Mouse (Mus musculus) neutrophil, adult 5-6 weeks (primary cell): Measurements from ENCODE around the gene Cog3. TPM values are rescaled to one million over a fixed set of nuclear protein-coding genes. Genes with fewer than 3 reads are reported as not detected.

Experiments used
- ATAC-seq: fragments of 151-379, 151-347 bp; 2 replicates; pipeline ENCODE4 v1.8.0; 2017; ENCODE audit warnings: mild to moderate bottlenecking, moderate TSS enrichment; ENCODE audit not compliant: insufficient number of reproducible peaks, poor library complexity, low FRiP score, severe bottlenecking; ENCODE audit errors: extremely low read depth
- total RNA-seq: library from RNA; stranded (forward); fragments of 200-1000 nt; gene quantifications from 2 replicates; pipeline ENCODE4 v1.2.3, GENCODE M21; 2017

Gene Cog3
- total RNA-seq, 1 experiment from 2014 or later, result 41.4 TPM

DNA sequence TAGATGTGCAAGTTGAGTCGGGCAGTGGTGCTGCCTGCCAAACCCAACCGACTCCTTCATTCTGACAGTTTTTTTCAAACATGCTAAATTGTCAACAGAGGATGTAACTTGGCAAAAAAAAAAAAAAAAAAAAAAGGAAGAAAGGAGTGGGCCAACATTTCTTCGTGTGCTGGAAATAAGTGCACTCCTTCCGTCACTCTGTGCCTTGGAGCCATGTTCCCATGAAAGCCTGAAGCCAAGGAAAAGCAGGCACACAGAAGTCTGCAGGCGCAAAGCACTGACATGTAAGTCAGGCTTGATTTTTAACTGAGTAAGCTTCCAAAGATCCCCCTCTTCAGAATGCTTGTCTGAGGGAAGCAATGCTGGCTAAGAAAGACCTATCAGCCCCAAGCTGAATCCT is 41.6 kb downstream of the Cog3 start:
- no peak for ATAC-seq

DNA sequence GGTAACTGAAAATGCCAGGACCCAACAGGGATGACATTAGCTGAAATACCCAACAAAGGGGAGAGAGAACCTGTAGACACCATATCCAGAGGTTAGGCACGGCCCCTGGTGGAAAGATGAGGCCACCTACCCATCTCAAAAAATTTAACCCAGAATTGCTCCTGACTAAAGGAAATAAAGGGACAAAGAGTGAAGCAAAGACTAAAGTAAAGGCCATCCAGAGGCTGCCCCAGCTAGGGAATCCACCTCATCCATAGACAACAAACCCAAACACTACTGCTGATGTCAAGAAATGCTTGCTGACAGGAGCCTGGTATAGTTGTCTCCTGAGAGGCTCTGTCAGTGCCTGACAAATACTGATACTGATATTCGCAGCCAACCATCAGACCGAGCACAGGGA is 42.6 kb downstream of the Cog3 start:
- no peak for ATAC-seq

DNA sequence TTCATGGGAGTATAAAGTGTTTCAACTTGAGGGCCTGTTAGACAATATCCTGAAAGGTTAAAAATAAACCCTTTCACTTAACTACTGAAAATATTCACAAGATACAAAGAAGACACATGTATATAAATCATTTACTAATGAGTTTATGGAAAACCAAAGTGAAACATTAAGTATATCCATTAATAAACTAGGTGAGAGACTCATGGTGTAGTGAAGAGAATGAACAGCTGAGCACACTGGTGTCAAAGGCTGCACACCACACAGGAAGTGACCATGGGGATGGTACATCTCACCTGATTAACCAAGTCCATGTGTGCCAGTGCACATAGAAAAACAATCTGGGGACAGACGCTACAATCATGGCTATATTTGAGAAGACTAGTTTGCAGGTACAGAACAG is 45.3 kb downstream of the Cog3 start:
- no peak for ATAC-seq

DNA sequence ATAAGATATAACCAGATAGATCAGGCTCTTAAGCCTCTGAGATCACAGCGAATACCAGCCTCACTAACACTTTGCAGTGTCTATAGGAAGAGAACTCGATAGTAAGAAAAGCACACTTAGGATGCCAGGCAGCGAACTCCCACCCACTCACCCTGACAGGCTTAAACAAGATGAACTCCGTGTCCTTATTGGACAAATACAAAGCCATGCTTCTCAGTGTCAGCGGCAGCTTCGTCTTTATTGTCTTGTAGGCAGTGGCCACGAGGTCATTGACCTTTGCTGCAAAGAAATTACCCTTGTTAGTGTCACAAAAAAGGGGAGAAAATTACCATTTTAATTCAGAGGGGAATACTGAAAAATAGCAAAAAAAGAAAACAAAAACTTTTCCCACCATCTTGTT is 46.5 kb downstream of the Cog3 start:
- no peak for ATAC-seq

DNA sequence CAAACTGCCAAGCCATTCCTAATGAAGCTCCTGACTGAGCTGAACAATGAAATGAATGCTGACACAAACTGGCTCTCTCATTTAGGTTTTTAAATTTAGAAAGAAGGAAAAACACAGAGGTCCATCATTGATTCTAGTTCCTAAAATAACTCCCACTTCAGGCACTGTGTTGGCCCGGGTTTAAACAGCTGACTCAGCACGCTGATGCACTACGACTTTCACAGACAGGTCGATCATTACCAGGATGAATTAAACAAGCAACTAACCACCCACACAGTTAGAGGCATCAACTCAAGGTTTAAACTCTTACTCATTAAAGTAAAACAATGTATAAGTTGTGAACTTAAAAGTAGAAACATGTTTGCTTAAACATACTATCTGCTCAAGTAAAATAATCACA is 47.7 kb downstream of the Cog3 start:
- no peak for ATAC-seq

DNA sequence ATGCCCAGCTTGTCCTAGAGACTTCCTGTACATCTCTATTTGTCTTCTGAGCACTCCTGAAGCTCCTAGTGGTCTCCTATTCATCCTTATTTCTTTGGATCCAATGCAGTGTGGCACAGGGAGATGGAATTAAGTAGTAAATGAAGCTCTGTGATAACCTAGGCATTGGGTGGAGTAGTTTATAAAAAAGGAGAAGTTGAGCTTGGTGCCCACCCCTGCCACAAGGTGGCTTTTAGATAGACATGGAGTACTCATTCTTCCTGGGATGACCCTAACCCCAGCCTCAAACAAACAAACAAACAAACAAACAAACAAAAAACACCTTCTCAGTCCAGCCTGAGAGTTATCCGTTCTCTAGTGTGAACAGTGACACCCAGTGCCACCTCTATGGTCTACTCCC is 56.4 kb downstream of the Cog3 start:
- no peak for ATAC-seq

DNA sequence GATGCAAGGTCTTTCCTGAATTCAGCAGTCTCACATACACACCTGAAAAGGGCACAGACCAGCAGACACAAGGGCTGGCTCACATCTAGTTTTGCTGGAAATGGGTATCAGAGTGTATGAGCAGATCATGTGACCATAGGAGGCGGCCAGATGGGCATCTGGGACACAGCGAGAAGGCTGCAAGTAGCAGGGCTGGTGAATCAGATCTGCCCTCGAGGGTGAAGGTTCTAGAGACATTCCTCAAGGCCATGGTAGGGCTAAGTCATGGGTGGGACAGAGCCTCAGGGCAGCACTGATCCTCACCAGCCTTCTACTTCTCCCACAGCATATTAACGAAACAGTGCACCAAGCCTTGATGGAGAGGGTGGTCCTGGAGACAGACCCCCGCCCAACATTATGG is 58.2 kb downstream of the Cog3 start:
- ATAC-seq, result no peak

DNA sequence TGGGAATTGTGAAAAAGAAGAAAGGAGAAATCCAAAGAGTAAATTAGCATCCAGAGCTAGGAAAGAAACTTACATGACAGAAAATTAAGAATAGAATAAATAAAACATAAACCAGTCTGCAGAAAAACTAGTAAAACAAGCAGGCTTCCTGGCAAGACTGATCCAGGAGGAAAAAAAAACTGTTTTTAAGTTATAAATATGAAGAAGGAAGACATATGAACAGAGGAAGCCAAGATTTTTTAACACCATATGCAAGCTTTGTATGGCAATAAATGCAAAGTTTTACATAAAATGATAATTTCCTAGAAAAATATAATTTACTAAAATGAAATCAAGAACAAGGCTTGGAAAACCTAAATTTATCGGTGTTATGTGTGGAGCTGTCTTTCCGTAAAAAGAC is 63.9 kb downstream of the Cog3 start:
- ATAC-seq, result no peak

DNA sequence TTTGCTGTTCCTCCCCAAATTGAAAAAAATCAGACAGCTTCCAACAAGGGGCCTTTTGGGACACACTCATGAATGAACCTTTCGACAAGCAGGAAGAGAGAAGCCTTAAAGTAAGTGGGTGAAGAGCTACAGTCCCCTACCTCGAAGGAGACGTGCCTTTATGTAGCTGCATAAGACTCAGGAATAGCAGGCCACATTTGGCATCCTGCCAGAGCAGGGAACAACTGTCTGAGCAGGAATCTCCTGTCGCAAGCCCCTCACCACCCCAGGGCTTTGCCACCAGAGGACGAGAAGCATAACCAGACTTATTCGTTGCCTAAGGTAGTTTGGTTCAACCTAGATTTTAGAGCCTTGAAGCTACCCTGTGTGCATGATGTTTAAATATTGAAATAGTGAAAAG is 78.0 kb downstream of the Cog3 start:
- no peak for ATAC-seq

DNA sequence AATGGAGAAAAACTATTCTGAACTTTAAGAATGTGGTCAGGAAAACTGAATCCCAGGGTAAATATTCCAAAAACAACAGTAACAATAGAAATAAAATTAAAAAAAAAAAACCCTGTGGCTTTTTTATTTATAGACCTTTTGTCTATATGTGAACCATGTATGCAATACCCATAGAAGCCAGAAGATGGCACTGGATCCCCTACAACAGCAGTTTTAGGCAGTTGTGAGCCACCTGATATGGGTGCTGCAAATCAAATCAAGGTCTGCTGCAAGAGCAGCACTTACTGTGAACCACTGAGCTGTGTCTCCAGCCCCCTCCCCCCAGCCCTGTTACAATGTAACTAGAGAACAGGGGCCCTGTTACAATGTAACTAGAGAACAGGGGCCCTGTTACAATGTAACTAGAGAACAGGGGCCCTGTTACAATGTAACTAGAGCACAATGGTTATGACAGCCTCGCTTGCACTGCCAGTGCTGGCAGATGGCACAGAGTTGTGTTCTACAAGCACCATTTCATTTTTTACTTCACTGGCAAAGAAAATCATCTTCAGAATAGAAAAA is 85.2 kb downstream of the Cog3 start:
- no peak for ATAC-seq

DNA sequence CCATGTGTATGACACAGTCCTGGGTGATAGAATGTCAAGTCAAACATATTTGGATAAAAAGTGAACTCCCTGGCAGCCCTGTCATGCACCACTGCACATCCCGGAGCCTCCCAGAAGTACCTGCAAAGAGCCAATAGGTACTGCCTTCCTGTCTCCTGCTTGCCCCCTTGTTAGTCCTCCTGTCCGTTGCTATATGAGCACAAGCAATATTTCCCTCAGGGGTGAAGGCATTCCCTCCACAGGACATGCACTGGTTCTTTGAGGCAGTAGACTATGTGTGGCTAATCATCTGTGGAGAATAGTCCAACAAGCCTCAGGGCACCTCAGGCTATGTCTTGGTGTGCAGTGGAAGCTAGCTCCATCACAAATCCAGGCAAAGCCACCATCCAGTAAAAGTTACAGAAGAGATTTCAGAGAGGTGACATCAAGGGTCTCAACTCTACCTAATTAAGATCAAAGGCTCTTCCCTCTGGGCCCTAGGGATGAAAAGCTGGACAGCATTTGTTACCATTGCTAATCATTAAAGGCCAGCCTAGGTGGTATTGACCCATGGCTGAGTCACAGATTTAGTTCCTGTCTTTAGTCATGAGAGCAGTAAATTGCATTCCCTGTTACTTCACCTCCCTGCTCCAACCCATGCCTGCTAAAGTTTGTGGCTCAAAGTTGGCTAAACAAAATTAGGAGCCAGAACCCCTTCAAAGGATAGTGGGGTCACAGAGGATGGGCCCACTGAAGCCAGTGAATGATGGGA is 88.7 kb downstream of the Cog3 start:
- no peak for ATAC-seq

DNA sequence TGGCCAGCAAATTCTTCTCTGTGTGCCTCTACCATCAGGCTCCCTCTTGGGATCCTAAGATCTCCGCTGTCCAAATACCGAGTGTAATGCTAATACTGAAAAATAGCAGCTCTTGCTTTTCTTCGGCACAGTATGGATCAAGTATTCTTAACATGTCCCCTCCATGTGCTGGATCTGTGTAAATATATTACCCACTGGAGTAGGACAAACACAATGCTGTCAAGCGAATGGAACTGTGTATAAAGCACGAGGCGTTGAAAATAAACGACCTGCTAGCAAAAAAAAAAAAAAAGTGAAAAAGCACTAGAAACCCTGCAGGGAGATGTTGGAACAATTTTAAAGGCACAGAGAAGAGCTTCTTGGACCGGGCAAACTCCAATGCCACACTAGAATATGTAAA is 92.8 kb downstream of the Cog3 start:
- no peak for ATAC-seq

DNA sequence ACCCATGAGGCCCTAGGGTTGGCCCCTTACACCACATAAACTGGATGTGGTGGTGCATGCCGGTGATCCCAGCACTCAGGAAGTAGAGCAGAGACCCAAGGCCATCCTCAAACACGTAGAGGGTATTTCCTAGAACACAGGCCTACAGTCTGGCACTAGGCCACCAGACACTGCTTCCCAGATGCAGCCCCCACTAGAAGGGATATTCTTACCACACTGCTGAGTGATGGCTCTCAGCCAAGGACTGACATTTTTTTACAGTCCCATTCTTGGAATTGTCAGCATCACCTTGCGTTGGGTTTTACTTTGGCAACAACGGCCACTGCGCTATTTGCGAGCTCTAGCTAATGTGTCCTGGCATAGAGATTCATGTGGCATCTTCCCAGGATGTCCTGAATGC is 93.4 kb downstream of the Cog3 start:
- ATAC-seq, result no peak

Other genes starting within 250 kb of the Cog3 start
- gene Spert, start 161.4 kb downstream of the Cog3 start, total RNA-seq, result 0.49 TPM in 1 of 2 replicates, not detected in the other
- gene Erich6b, start 112.3 kb downstream of the Cog3 start, total RNA-seq, result not detected in 2 replicates
- 46.4 and 50.7 TPM in 2 replicates for gene Slc25a30, start 32.5 kb upstream of the Cog3 start, total RNA-seq
- 1,381 and 1,390 TPM in 2 replicates for gene Tpt1, start 90.6 kb upstream of the Cog3 start, total RNA-seq
- 0.49 and 0.58 TPM in 2 replicates for gene Kctd4, start 200.5 kb upstream of the Cog3 start, total RNA-seq